Mouse (Mus musculus): Measurements from ENCODE around the gene H2-K1.
"Not testable (repeated sequence)": the region's sequence is repeated elsewhere in the genome, so short reads cannot be mapped to it uniquely, and the experiment has no call there.

H2-K1 gene

GRCm38 (mm10) chr17:33954646-33955554 lies 45.2 kb downstream of the H2-K1 start:
- DNase-seq (ENCODE audit: low read depth, low spot score): no peak

- no peak for DNase-seq (ENCODE audit: low read depth, low spot score)
Measured at GRCm38 (mm10) chr17:33953961-33954565, 46.1 kb downstream of the H2-K1 start.

- no peak for DNase-seq (ENCODE audit: low read depth, low spot score)
Measured at GRCm38 (mm10) chr17:33953310-33953709, 46.8 kb downstream of the H2-K1 start.

- DNase-seq (ENCODE audit: low read depth, low spot score): no peak
Measured at GRCm38 (mm10) chr17:33952879-33953278, 47.3 kb downstream of the H2-K1 start.

GRCm38 (mm10) chr17:33952015-33952414 lies 48.1 kb downstream of the H2-K1 start:
- DNase-seq (ENCODE audit: low read depth, low spot score): not testable (repeated sequence)

GRCm38 (mm10) chr17:33951021-33951946 lies 48.9 kb downstream of the H2-K1 start, which contains the start of gene B3galt4:
B3galt4 (minus strand) TSS chr17:33951488.
- DNase-seq (ENCODE audit: low read depth, low spot score): peak; percentile 89

GRCm38 (mm10) chr17:33950131-33950625 lies 50.0 kb downstream of the H2-K1 start:
- no peak for DNase-seq (ENCODE audit: low read depth, low spot score)

- DNase-seq (ENCODE audit: low read depth, low spot score): no peak
Measured at GRCm38 (mm10) chr17:33948905-33949537, 51.1 kb downstream of the H2-K1 start.

- no peak for DNase-seq (ENCODE audit: low read depth, low spot score)
Measured at GRCm38 (mm10) chr17:33948090-33948904, 51.9 kb downstream of the H2-K1 start.

- DNase-seq (ENCODE audit: low read depth, low spot score): peak; percentile 87
Measured at GRCm38 (mm10) chr17:33947430-33948089, 52.6 kb downstream of the H2-K1 start.
